Mouse (Mus musculus): ENCODE data around the gene Sugt1.

Gene Sugt1

DNA sequence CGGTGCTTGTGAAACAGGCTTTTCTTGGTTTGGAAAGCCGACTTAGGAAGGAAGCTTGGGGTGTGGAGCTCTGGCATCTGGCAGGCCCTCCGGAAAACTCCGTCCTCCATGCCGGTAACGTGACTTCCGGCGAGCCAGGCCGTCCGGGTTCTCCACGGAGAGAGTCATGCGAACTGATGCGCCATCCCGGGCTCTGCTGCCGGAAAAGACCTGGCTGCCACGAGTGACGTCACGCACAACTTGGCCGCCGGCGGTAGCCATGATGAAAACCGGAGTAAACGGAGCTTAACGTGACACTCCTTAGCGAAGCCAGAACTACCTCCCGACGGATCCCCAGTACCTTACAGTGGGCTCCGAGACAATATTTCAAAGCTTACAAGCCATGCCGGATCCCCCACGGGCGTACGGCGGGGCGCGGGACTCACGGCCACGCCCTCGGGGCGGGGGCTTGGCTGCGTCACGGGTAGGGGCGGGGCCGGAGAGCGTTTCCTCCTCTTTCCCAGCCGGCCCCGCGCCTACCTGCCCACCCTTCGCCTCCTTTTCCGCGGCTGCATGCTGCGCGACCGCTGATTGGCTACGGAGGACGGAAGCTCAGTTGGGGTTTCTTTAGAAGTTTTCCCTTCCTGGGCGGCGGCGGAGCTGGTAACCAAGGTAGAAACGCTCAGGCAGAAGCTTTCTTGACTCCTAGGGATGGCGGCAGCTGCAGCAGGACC lies at the start of gene Sugt1:
Gene Sugt1 (plus strand): TSS at position 553 of the 713 bp plus-strand sequence.
- DNase-seq (ENCODE audit: low spot score in 2 of 2) = peak; percentile 92 to 97

DNA sequence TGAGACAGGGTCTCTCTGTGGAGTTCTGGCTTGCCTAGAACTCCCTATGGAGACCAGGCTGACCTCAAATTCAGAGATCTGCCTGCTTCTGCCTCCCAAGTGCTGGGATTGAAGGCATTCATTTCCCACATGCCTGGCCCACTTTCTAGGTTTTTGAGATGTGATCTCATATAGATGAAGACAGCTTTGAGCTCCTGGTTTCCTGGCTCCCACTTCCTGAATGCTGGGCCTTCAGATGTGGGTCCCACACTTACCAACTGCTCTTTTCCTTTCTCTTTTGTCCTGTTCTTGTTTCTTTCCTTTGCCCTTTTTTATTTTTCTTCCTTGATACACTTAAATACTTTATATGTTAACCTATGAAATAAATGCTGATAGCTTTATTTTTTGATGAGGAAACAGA lies 49.6 kb upstream of the Sugt1 start:
- no peak for DNase-seq (ENCODE audit: low spot score in 2 of 2)

DNA sequence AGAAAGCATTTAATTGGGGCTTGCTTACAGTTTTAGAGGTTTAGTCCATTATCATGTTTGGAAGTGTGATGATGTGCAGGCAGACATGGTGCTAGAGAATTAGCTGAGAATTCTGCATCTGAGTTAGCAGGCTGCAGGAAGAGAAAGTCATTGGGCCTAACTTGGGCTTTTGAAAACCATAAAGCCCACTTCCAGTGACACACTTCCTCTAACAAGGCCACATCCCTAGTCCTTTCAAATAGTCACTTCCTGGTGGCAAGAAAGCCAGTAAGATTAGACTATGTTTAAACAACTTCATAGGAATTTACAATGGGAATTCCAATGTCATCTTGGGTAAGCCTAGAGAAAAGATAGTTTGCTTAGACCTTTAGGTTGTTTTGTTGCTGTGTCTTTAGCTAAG lies 45.9 kb upstream of the Sugt1 start:
- no peak for DNase-seq (ENCODE audit: low spot score in 2 of 2)

DNA sequence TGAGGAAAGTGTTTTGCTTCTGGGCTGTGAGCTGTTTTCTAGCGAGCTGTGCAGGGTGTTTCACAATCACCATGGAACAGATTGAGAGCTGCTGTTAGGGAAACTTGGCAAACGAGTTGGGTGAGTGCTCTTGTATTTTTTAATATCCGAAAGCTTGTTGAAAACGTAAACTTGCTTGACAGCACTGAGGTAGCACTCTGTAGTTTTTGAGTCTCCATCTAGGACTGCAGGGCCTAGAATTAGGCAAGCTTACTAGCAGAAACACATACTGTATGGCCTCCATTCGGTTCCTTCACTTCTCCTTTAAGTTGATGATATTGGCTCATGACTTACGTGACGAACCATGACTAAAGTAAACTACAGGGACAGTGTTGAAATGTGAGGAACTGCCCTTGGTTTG lies 38.1 kb upstream of the Sugt1 start:
- DNase-seq (ENCODE audit: low spot score in 2 of 2) = no peak

DNA sequence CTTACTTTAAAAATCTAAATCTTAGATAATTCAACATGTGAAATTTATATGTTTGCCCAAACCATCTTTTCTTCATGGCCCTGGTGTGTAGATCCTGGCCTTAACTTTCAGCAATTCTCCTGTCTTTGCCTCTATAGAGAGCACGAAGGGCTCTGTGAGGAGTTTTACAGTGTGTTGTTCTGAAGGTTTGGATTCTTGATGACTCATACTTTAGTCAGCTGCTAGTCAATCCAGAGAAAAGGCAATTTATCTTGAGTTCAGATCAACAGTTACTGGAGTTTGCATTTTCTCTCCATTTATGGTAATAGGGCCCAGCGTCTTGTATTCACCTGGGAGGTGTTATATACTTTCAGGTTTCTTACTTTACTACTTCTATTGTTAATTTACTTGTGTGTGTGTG lies 35.6 kb upstream of the Sugt1 start:
- DNase-seq (ENCODE audit: low spot score in 2 of 2) = no peak

DNA sequence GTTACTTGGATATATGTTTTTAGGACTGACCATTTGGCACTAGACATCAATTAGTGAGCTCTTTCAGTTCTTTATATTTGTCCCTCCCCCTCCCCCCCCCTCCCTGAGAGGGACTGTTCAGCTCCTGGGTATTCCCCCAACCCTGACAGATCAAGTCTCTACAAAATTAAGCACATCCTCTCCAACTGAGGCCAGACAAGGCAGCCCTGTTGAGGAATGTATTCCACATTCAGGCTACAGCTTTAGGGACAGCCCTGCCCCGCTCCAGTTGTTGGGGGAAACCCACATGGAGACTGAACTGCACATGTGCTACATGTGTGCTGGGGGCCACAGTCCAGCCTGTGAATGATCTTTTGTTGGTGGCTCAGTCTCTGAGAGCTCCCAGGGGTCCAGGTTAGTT lies 34.6 kb upstream of the Sugt1 start:
- no peak for DNase-seq (ENCODE audit: low spot score in 2 of 2)

DNA sequence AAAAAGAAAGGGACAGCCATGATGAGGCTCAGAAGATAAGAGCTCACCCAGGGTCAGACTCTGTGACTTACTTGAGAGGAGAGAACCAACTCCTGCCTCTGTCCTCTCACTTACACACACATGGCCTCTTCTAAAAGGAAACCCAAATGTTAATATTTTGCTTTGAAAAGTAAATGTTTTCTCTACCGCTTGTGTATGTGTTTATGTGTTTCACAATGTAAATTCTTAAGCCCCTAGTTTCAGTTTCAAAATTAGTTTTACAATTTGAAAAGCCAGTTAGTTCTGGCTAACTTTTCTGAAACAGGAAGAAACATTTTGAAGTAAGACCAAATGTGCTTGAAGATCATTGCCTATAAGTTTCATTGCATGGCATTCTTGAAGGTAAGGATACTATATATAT lies 29.7 kb upstream of the Sugt1 start:
- DNase-seq (ENCODE audit: low spot score in 2 of 2) = no peak

DNA sequence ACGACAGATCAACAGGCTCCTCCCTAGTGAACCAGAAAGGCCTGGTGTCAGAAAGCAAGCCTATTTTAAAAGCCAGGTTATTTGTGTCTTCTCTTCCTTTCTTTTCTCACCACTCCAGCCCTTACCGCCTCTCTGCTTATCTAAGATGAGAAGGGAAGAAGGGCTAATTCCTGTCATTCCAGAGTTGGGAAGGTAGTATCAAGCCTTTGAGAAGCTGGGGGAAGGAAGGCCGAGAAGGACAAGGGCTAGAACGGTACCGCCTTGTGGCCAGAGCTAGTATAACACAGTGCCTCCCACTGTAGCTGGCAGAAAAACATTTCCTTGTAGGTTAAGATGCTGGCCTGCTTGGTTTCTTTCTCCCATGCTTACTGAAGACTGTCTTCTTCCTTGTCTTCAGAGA lies 24.7 kb upstream of the Sugt1 start:
- peak in 1 of 2 experiments; percentile 34 for DNase-seq (ENCODE audit: low spot score in 2 of 2)

DNA sequence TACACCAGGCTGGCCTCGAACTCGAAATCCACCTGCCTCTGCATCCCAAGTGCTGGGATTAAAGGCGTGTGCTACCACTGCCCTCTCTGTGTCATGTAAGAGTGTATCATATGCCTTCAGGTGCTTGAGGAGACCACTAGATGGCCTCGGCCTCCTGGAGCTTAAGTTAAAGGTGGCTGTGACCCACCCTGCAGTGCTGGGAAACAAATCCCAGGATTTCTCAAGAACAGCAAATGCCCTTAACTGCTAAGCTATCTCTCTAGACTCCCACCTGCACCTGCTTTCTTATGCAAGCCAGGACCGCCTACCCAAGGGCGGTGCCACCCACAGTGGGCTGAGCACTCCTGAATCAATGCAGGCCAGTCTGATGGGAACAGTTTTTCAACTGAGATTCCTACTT lies 22.7 kb upstream of the Sugt1 start:
- DNase-seq (ENCODE audit: low spot score in 2 of 2) = no peak

DNA sequence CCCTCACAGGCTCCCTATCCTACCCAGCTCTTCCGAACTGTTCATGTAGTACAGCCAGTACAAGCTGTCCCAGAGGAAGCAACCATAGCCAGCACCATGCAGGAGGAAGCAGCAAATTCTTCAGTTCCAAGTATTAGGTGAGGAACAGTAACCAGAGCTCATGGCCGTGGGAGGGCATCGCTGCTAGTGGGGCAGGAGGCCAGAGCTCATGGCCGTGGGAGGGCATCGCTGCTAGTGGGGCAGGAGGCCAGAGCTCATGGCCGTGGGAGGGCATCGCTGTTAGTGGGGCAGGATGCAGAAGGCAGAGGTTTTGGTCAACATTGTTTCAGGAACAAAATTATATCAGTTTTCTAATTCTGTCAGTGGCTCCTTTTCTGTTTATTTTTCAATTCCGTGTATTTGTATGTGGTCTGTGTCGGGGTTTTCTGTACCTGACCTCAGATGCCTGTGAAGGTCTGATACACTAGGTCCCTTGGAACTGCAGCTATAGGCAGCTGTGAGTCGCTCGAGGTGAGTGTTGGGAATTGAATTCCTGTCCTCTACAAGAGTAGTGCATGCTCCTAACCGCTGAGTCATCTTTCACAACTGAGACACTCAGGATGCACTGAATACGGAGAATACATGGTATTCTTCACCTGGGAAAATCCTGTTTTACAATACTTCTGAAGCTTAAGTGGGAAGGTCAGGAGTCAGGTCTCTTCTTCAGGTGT lies 13.9 kb upstream of the Sugt1 start:
- DNase-seq (ENCODE audit: low spot score in 2 of 2) = no peak

DNA sequence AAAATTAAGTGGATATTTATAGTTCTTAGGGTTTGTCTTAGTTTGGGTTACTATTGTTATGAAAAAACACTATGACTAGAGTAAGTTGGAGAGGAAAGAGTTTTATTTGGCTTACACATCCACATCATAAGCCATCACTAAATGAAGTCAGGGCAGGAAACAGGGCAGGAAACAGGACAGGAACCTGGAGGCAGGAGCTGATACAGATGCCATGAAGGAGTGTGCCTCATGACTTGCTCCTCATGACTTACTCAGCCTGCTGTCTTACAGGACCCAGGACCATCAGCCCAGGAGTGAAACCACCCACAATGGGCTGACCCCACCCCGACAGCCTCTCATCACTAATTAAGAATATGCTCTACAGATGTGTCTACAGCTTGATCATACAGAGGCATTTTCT lies 13.1 kb upstream of the Sugt1 start:
- DNase-seq (ENCODE audit: low spot score in 2 of 2) = no peak

DNA sequence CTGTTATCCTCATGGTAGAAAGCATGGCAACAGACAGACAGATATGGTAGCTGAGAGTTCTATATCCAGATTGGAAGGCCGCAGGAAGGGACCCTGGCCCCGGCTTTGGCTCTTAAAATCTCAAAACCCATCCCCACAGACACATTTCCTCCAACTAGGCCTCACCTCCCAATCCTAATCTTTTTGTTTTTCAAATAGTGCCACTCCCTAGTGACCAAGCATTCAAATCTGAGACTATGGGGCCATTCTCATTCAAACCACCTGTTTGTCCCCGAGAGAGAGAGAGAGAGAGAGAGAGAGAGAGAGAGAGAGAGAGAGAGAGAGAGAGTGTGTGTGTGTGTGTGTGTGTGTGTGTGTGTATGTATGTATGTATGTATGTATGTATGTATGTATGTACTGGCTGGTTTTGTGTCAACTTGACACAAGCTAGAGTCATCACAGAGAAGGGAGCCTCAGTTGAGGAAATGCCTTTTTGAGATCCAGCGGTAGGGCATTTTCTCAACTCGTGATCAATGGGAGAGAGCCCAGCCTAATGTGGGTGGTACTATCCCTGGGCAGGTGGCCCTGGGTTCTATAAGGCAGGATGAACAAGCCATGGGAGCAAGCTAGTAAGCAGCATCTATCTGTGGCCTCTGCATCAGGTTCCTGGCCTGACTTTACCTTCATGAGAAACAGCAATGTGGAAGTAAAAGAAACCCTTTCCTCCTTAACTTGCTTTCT lies 3.8 kb upstream of the Sugt1 start:
- no peak for DNase-seq (ENCODE audit: low spot score in 2 of 2)

DNA sequence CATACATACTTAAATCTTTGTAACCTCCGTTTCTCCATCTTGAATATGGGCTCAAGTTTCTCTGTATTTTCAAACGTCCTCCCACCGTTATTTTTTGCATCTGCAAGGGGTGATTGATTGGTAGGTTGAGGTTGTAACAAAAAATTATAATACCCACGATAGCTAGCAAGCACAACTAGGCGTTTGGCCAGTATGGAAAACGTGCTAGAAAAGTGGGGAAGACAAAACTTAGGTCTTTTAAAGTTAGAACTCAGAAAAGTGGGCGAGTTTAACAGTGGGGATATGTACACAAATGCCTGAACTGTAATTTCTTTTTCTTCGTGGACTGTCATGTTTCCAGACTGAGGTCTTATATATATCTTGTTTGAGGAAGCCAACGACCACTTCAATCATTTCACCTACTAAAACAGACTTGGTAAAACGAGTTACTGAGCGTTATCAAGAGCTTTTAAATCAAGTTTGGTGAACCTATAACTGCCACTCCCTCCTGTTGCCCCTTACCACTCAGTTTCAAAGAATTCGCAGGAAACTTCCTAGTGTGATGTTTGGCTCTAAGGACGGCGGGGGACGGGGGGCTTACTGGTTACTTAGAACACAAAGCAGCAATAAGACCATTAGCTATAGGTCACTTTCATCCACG lies 872 bp upstream of the Sugt1 start:
- DNase-seq (ENCODE audit: low spot score in 2 of 2) = no peak

DNA sequence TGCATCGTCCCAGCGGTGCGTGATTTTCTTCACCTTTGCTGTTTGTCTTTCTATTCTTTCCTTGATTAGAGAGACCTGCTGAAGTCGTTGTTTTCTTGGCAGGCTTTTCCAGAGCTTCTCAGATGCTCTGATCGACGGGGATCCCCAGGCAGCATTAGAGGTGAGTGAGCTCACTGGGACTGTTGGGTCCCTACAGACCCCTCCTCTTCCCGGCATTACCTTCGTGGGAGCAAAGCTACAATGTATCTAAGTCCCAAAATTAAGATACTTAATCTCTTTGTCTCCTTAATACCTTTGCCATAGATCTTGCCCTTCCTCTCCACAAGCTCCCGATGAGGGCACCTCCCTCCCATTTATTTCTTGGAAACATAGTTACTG lies 350 bp downstream of the Sugt1 start:
- no peak for DNase-seq (ENCODE audit: low spot score in 2 of 2)

DNA sequence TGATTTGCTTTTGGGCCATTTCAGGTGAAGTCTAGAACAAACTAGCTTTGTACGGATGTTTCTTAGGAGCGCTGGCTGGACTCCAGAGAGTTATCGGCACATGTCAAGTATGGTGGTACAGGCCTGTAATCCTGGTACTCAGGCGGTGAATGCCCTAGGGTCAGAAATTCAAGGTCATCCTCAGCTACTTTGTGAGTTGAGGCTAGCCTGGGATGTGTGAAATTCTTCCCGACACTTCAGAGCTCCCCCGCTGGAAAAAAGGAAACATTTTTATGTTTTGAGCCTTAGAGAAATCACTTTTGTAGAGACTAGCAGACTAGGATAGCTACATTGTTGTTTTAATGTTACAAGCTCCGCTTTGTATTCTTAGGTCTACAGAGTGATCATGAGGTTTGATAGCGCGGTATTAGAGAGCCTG lies 1.1 kb downstream of the Sugt1 start:
- DNase-seq (ENCODE audit: low spot score in 2 of 2) = no peak

DNA sequence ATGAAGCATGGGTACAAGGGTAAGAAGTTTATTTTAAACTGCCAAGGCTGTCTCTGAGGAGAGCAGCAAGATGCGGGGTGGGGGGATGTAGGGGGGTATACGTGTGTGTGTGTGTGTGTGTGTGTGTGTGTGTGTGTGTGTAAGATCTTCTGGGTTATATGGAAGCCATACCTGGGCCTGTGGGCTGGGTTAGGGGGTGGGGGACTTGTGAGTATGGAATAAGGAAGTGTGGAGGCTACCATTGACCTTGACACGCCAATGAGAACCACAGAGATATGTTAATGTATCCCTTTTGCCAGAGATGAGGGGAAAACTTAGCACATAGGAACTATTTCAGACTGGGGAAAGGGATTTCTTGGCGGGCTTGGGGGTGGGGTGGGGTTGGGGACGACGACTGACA lies 1.9 kb downstream of the Sugt1 start:
- DNase-seq (ENCODE audit: low spot score in 2 of 2) = no peak

DNA sequence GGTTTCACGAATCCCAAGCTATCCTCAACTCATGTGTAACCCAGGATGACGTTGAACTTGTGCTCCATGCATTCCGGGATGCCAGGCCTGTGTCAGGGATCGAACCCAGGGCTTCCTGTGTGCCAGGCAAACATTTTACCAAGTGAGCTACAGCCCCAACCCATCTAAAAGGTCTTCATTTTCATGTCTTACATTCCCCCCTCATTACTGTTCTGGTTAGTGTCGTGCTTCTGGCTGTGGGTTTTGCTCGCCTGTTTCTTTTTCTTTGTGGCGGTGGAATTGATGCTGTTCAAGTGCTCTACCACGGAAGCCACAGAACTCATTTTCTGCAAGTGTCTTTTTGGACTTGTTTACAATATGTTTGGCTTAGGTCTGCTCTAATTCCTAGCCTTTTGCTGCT lies 3.4 kb downstream of the Sugt1 start:
- no peak for DNase-seq (ENCODE audit: low spot score in 2 of 2)

DNA sequence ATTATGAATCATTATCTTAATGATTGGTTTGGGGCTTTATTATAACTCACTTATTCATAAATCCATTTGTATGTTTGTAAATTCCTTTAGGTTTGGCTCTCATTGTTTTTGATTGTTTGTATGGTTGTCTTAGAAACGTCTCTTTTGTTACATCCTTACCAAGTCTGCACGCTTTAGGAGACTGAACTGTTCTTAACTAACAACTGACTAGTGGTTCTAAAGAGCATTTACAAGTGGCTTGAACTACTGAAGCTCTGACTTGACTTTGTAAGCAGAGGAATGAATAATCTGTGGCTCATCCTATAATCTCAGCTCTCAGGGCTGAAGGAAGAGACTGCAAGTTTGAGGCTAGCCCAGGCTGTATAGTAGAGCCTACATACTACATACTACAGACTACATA lies 4.1 kb downstream of the Sugt1 start:
- no peak for DNase-seq (ENCODE audit: low spot score in 2 of 2)

DNA sequence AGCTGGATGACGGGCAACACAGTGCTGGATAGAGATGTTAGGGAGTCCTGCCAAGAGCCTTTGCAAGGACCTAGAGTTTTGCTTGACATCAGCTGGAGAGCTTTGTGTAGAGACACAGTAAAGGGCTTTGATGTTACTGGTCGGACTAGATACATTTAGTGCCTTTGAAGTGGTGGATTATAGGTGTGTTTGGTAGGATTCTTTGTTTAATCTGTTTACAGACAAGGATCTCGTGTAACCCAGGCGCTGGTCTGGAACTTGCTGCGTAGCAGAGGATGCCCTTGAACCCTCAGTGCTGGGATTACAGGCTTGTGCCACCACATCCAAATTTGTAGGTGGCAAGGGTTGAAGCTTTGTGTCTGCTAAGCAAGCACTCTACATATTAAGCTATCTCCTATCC lies 6.6 kb downstream of the Sugt1 start:
- DNase-seq (ENCODE audit: low spot score in 2 of 2) = no peak

DNA sequence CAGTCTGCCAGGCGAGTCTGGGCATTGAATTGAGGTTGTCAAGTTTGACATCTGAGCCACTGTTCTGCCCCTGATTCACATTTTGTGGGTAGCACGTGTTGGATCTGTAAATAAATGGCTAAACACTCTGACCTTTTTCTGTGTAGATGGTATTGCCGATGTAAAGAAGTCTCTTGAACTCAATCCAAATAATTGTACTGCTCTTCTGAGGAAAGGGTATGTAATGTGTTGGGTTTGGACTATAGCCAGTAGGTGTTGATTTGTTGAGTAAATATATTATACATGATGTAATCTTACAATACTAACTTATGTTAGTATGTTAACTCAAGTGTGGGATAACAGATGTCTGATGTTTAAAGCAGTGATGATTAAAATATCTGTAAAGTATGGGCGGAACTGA lies 9.1 kb downstream of the Sugt1 start:
- DNase-seq (ENCODE audit: low spot score in 2 of 2) = no peak

DNA sequence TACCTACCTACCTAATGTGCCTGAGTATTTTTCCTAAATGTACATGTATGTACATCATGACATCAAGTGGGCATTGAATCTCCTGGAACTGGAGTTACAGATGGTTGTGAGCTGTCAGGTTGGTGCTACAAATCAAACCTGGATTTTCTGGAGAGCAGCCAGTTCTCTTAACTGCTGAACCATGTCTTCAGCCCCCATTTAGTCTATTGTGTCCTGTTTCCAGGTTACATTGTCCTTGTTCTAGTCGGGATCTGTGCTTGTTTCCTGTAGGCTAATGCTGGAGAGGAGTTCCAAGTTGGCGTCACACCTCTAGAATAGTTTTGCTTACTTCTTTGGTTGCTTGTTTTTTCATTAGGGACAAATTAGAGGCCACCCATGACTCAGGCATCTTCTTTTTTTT lies 18.4 kb downstream of the Sugt1 start:
- DNase-seq (ENCODE audit: low spot score in 2 of 2) = no peak

DNA sequence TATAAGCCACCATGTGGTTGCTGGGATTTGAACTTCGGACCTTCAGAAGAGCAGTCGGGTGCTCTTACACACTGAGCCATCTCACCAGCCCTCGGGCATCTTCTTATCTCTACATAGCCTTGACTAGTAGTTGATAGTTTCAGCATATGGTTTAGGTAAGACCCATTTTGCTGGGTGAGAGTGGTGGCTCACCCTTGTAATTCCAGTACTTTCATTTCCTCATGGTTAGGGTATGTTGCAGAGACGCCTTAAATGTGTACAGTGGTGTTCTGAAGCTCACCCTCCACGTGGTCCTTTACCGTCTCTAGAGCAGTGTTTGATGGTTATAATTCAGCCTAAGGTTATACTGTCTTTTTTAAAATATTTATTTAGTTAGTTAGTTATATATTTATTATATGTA lies 18.9 kb downstream of the Sugt1 start:
- no peak for DNase-seq (ENCODE audit: low spot score in 2 of 2)

DNA sequence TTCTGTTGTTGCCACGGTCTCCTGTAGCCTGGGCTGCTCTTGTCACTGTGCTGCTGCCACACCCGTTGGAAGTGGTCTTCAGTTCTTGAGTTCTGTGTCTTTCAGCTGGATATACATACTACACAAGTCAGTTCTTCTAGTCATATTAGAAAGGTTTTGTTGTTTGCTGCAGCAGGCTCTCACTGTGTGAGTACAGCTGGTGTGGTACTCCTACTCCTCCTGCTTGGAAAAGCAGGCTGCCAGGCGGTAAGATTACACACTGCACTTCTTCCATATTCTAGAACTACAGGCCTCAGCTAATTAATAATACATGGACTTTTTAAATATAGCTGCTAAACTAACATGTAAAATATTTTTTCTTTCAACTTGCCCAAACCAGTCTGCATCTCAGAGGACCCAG lies 19.4 kb downstream of the Sugt1 start:
- peak in 1 of 2 experiments; percentile 26 for DNase-seq (ENCODE audit: low spot score in 2 of 2)
